Mouse (Mus musculus) liver, embryonic 14.5 days (tissue): ENCODE data around the gene Loxl3. TPM values are rescaled to one million over a fixed set of nuclear protein-coding genes. Genes with fewer than 3 reads are reported as not detected.

Source experiments
- ATAC-seq: fragments of 200-750 bp; cut with Nextera tagmentation; 2 replicates; pipeline ENCODE4 v1.8.0; 2017; ENCODE audit warnings: moderate number of reproducible peaks, mild to moderate bottlenecking, moderate library complexity; ENCODE audit not compliant: insufficient read depth
- DNase-seq, 3 experiments: peaks; one replicate each; pipeline ENCODE4 v3.0.0-alpha.2; 2012 to 2013; ENCODE audit warnings: low read depth in 3 of 3, low spot score in 3 of 3
- H3K27ac ChIP-seq: fragments of 300-500 bp; sonication (generic); 2 replicates; pipeline ENCODE4 v1.5.1; 2014; ENCODE audit warnings: moderate library complexity, mild to moderate bottlenecking, control low read depth, inconsistent platforms
- H3K27me3 ChIP-seq: fragments of 300-500 bp; sonication (generic); 2 replicates; pipeline ENCODE4 v1.6.1; 2014; ENCODE audit warnings: mild to moderate bottlenecking, low read length, moderate library complexity; ENCODE audit not compliant: control insufficient read depth, insufficient read depth
- H3K36me3 ChIP-seq: fragments of 300-500 bp; sonication (generic); replicated peaks from 2 replicates; pipeline ENCODE4 v1.6.1; 2014; ENCODE audit warnings: low read depth; ENCODE audit not compliant: control insufficient read depth, insufficient read depth
- H3K4me1 ChIP-seq, 2 experiments: fragments of 200-500 bp in 1 of 2; fragments of 300-500 bp in 1 of 2; sonication (generic) in 1 of 2; replicated peaks; 2 replicates each; pipeline ENCODE4 v1.6.1; 2012 to 2014; ENCODE audit warnings: antibody characterized with exemption in 1 of 2, inconsistent platforms in 1 of 2, low read length in 1 of 2; ENCODE audit not compliant: control insufficient read depth in 2 of 2, insufficient read depth in 2 of 2
- H3K4me2 ChIP-seq: fragments of 300-500 bp; sonication (generic); 2 replicates; pipeline ENCODE4 v1.6.1; 2014; ENCODE audit warnings: low read depth, mild to moderate bottlenecking, control low read depth, moderate library complexity
- H3K4me3 ChIP-seq, 2 experiments: fragments of 200-500 bp in 1 of 2; fragments of 300-500 bp in 1 of 2; sonication (generic) in 1 of 2; 2 replicates each; pipeline ENCODE4 v1.5.1; 2012 to 2014; ENCODE audit warnings: low read depth in 2 of 2, low read length in 2 of 2, mild to moderate bottlenecking in 2 of 2, control low read depth in 1 of 2, inconsistent platforms in 1 of 2, moderate library complexity in 1 of 2; ENCODE audit not compliant: insufficient read depth in 1 of 2
- H3K9ac ChIP-seq: fragments of 300-500 bp; sonication (generic); replicated peaks from 2 replicates; pipeline ENCODE4 v1.6.1; 2014; ENCODE audit warnings: mild to moderate bottlenecking, control low read depth, moderate library complexity
- H3K9me3 ChIP-seq: fragments of 300-500 bp; sonication (generic); 2 replicates; pipeline ENCODE4 v1.6.1; 2016; ENCODE audit warnings: low read length, mixed read lengths; ENCODE audit not compliant: control insufficient read depth
- CTCF ChIP-seq: IDR thresholded peaks from 2 replicates; pipeline ENCODE4 v1.5.1; 2016; ENCODE audit warnings: antibody characterized with exemption, low read depth, control low read depth
- EP300 ChIP-seq: IDR thresholded peaks from 2 replicates; pipeline ENCODE4 v1.6.1; 2016; ENCODE audit warnings: antibody characterized with exemption, low read depth
- WGBS: fragments of 180-500 bp; shearing (Covaris S2); extraction: QIAGEN DNeasy Blood & Tissue Kit; methylation state at CpG from one replicate; pipeline ENCODE4 v1.1.7; 2014; ENCODE audit not compliant: insufficient replicate concordance; 5-methylcytosine and 5-hydroxymethylcytosine counted together
- polyA plus RNA-seq, 2 experiments: library from polyadenylated mRNA; depleted of rRNA in 1 of 2; stranded (reverse) in 1 of 2; unstranded in 1 of 2; fragments of >200 nt; fragmentation: Nextera tagmentation in 1 of 2; extraction: Ambion mirVana in 1 of 2; gene quantifications; 2 replicates each; pipeline versions ENCODE4 v1.2.1 to v1.2.3; 2012 to 2014

The Loxl3 gene
- polyA plus RNA-seq, 2 experiments = 1.1 to 1.6 TPM

GRCm38 (mm10) chr6:83027706-83028105 lies 6.3 kb upstream of the Loxl3 start:
- DNase-seq = no peak
- Histone ChIP-seq H3K9ac (no peak overlapping the region), H3K27ac (no peak overlapping the region; the same call in 1 of the 2 replicates), H3K4me1 (peaks cover 25 to 37% of the 10 kb centered on the region in 2 experiments), H3K9me3 (no peaks in the 10 kb centered on the region), H3K36me3 (peaks cover 17% of the 10 kb centered on the region), H3K4me3 (no peak overlapping the region), H3K27me3 (no peaks in the 10 kb centered on the region), H3K4me2 (no peak overlapping the region)
- ATAC-seq = no peak
- WGBS = 41% methylated on average over 7 of the region's 9 CpGs
- TF ChIP-seq CTCF = no peak
- no peak for TF ChIP-seq EP300

DNA sequence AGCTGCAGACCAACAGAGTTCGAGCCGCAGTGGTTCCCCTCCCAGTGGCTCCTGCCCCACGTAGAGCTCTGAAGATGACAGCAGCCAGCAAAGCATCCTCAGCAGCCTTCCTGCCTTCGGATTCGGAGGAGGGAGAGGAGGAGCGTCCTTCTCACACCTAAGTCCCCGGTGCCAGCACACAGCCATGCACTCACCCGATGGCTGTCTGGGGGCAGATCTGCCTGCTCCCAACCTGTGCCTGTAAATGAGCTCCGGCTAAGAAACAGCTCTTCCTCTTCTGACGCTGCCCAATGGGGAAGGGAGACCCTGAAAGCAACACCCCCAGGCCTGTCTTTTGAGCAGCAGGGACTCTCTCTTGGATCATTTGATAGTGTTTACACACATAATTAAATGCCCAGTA lies 4.2 kb upstream of the Loxl3 start:
- Histone ChIP-seq H3K4me2 (no peak overlapping the region), H3K4me1 (peaks cover 13 to 22% of the 10 kb centered on the region in 2 experiments)

DNA sequence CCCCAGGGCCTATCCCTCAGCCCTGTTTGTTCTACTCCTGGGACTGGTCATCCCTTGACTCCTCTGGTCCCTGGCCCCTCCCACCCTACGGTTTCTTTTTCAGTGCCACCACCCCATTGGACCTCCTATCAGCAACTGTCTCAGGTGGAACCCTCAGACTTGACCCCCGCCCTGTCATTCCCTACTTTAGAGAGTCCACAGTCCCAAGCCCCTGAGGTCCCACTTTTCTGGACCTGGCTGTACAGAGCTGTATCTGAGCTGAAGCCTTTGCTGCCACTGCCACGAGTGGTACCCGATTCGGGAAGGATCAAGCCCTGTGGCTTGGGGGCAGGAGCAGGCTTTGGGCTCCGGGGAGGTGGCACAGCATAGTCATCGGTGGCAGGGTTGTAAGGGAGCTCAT lies 2.9 kb upstream of the Loxl3 start:
- Histone ChIP-seq H3K27me3 (no peaks in the 10 kb centered on the region; the same call in 1 of the 2 replicates), H3K9me3 (no peaks in the 10 kb centered on the region), H3K4me2 (peak overlapping the region; percentile 94; the same call in 1 of the 2 replicates), H3K9ac (no peak overlapping the region), H3K27ac (no peak overlapping the region), H3K4me3 (no peak overlapping the region), H3K4me1 (peaks cover 13 to 18% of the 10 kb centered on the region in 2 experiments), H3K36me3 (peaks cover 17% of the 10 kb centered on the region)
- ATAC-seq (no peak), DNase-seq (no peak)
- WGBS = 83% methylated on average over 7 of the region's 7 CpGs
- TF ChIP-seq CTCF = no peak
- no peak for TF ChIP-seq EP300

More for the DNA sequence above, 4.2 kb upstream of the Loxl3 start:
- no peak for TF ChIP-seq EP300
- no peak for TF ChIP-seq CTCF
- Histone ChIP-seq H3K36me3 (peaks cover 17% of the 10 kb centered on the region), H3K9ac (no peak overlapping the region), H3K27me3 (no peaks in the 10 kb centered on the region; the same call in 1 of the 2 replicates), H3K4me3 (no peak overlapping the region), H3K9me3 (no peaks in the 10 kb centered on the region), H3K27ac (no peak overlapping the region)
- ATAC-seq (no peak), DNase-seq (no peak)
- 62% methylated on average over 10 of the region's 10 CpGs for WGBS

DNA sequence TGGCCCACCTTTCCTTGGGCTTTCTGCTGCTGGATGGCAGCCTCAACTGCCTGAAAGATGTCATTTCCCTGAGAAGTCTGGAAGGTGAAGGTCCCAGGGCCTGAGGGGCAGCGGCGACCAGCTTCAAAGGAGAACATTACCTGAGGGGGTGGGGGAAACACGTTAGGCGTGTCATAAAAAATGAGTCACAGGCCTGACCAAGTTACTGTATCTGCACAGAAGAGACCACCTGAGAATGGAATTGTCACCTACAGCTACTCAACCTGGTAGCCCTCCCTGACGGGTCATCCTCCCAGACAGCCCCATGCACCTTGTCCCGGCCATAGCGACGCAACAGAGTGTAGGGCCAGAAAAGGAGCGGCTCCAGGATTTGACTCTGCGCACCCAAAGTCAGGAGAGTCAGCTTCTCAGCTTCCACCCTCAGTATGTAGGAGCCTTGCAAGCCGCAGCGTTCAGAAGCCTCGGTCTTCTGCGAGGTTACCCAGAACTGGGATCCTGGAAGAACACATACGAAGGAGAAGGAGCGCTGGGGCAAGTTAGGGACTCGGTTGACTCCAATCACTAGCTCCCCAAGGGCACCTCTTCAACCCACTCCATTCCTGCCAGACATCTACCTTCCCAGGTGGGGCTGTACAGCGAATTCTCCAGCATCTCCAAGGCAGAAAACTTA lies 1.9 kb upstream of the Loxl3 start:
- no peak for ATAC-seq
- peaks cover 13 to 18% of the 10 kb centered on the region in 2 experiments for H3K4me1 ChIP-seq
- peak overlapping the region; percentile 82 to 95 for H3K4me3 ChIP-seq
- peak overlapping the region; percentile 96 for H3K9ac ChIP-seq
- H3K36me3 ChIP-seq = peaks cover 17% of the 10 kb centered on the region
- no peak for TF ChIP-seq EP300
- no peaks in the 10 kb centered on the region for H3K9me3 ChIP-seq
- peak overlapping the region; percentile 94 for H3K4me2 ChIP-seq
- DNase-seq = no peak
- peak overlapping the region; percentile 85 for H3K27ac ChIP-seq
- H3K27me3 ChIP-seq = no peaks in the 10 kb centered on the region; the same call in 1 of the 2 replicates
- WGBS = 62% methylated on average over 18 of the region's 18 CpGs

- under 1% methylated on average over 31 of the region's 31 CpGs for WGBS
- Histone ChIP-seq H3K27me3 (no peaks in the 10 kb centered on the region; the same call in 1 of the 2 replicates), H3K9me3 (no peaks in the 10 kb centered on the region), H3K4me3 (peak overlapping the region; percentile 82 to 95), H3K36me3 (peaks cover 17% of the 10 kb centered on the region), H3K27ac (peak overlapping the region; percentile 85), H3K9ac (peak overlapping the region; percentile 96), H3K4me1 (peaks cover 13 to 18% of the 10 kb centered on the region in 2 experiments), H3K4me2 (peak overlapping the region; percentile 94)
- no peak for DNase-seq
- no peak for TF ChIP-seq EP300
- peak; percentile 74 for TF ChIP-seq CTCF
- peak; percentile 68 for ATAC-seq
Observed at GRCm38 (mm10) chr6:83032769-83033191, 1.2 kb upstream of the Loxl3 start.
